Mouse (Mus musculus) CD8-positive naive resting alpha-beta T cell, adult 57 days (primary cell): ENCODE results near the gene Pex5. TPM values are rescaled to one million over a fixed set of nuclear protein-coding genes. Genes with fewer than 3 reads are reported as not detected.

Experiments
- total RNA-seq: library from RNA; stranded (reverse); gene quantifications from one replicate; pipeline ENCODE4 v1.2.4, GENCODE M21; 2023

Pex5 gene
- total RNA-seq, result 77.2 TPM

GRCm38 (mm10) chr6:124414927-124415325, at the start of gene Pex5:
Gene Pex5, minus strand, starts transcription at chr6:124415067.

Other genes with a start within 250 kb of the Pex5 start
- gene Vmn2r27, start 183.2 kb downstream of the Pex5 start, total RNA-seq, result not detected
- gene Cd163, start 110.4 kb downstream of the Pex5 start, total RNA-seq, result 8.9 TPM
- 143 TPM for gene Clstn3, start 49.7 kb upstream of the Pex5 start, total RNA-seq
- 0.34 TPM for gene C1rl, start 78.0 kb upstream of the Pex5 start, total RNA-seq
- not detected for gene C1ra, start 97.3 kb upstream of the Pex5 start, total RNA-seq
- not detected for gene C1s1, start 127.3 kb upstream of the Pex5 start, total RNA-seq
- gene C1rb, start 155.2 kb upstream of the Pex5 start, total RNA-seq, result not detected
- not detected for gene C1s2, start 221.0 kb upstream of the Pex5 start, total RNA-seq
- gene Lpcat3, start 248.0 kb upstream of the Pex5 start, total RNA-seq, result 56.7 TPM